Mouse (Mus musculus): ENCODE measurements around the gene Cfap97d2. TPM values are rescaled to one million over a fixed set of nuclear protein-coding genes. Genes with fewer than 3 reads are reported as not detected.

Gene Cfap97d2
- polyA plus RNA-seq, 1 experiment from 2014 or later: not detected

DNA sequence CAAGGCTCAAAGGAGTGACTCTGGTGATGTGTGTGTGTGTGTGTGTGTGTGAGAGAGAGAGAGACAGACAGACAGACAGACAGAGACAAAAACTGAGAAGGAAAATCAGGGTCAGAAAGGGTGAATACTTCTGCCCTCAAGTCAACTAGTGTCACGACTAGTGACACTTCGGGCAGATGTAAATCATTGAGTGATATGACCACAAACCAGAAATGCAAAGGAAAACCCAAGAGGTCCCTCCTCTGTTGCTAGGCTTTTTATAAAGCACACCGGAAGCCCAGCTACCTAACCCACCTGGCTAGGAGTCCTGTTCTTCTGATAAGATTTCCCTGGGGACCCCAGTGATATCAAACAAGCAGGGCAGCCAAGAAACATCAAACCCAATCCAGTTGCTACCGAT lies 30.6 kb upstream of the Cfap97d2 start:
- 22% methylated on average over 4 of the region's 4 CpGs for WGBS (ENCODE audit: insufficient replicate concordance)
- H3K27ac ChIP-seq: peak overlapping the region; percentile 77
- H3K36me3 ChIP-seq: no peaks in the 10 kb centered on the region
- H3K4me2 ChIP-seq: peak overlapping the region; percentile 99
- ATAC-seq: no peak
- peak overlapping the region; percentile 76 for H3K4me3 ChIP-seq
- 0 out of 2 replicates have a peak overlapping the region, but pooled peaks have one; percentile 80 for H3K9ac ChIP-seq
- H3K9me3 ChIP-seq (replicated peaks): no peaks in the 10 kb centered on the region
- H3K4me1 ChIP-seq: peaks cover 79% of the 10 kb centered on the region
- peaks cover 8% of the 10 kb centered on the region; the same call in 1 of the 2 replicates for H3K27me3 ChIP-seq (replicated peaks)

DNA sequence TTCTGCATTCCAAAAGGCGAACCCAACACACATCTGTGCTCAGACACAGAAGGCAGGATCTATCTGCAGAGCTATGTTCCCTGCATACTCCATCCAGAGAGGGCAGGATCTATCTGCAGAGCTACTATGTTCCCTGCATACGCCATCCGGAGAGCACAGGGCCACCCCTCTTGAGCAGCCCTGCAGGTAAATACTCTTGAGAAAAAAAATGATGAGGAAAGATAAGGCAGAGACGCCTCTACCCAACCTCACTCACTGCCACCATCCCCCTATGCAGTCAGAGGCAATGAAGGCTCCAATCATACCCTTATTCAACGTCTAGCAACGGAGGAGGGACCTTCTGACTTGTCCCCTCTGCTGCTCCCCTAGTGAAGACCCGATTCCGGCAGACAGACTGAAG lies 30.2 kb upstream of the Cfap97d2 start:
- Histone ChIP-seq H3K9me3 (replicated peaks) (no peaks in the 10 kb centered on the region), H3K27ac (peak overlapping the region; percentile 77), H3K4me2 (peak overlapping the region; percentile 99), H3K4me3 (peak overlapping the region; percentile 76), H3K36me3 (no peaks in the 10 kb centered on the region), H3K4me1 (peaks cover 75% of the 10 kb centered on the region), H3K9ac (peak overlapping the region; percentile 80; the same call in 1 of the 2 replicates), H3K27me3 (replicated peaks) (peaks cover 8% of the 10 kb centered on the region; the same call in 1 of the 2 replicates)
- no peak for ATAC-seq
- whole genome bisulfite sequencing (ENCODE audit: insufficient replicate concordance): 27% methylated on average over 8 of the region's 8 CpGs

DNA sequence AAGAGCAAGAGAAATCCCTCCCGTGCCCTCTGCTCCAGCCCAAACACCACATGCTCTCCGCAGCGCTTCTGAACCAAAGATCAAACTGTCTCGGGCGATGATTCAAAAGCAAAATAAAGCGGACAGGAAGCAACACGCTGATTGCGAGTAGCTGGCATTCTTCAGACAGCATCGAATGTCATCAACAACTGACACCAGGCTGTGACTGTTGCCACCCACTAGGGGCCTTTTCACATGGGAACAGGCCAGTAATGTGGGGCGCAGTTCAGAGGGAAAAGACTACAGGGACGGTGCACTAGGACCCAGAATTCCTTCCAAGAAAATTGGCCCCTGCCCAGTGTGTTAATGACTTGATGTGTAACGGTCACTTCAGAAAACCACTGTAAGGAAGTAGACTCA lies 29.4 kb upstream of the Cfap97d2 start:
- 2% methylated on average over 12 of the region's 12 CpGs for WGBS (ENCODE audit: insufficient replicate concordance)
- Histone ChIP-seq H3K27ac (peak overlapping the region; percentile 77), H3K4me2 (peak overlapping the region; percentile 99), H3K9ac (peak overlapping the region; percentile 80), H3K4me1 (peaks cover 67% of the 10 kb centered on the region), H3K36me3 (no peaks in the 10 kb centered on the region), H3K27me3 (replicated peaks) (peaks cover 8% of the 10 kb centered on the region; the same call in 1 of the 2 replicates), H3K4me3 (peak overlapping the region; percentile 76), H3K9me3 (replicated peaks) (no peaks in the 10 kb centered on the region)
- ATAC-seq: no peak

DNA sequence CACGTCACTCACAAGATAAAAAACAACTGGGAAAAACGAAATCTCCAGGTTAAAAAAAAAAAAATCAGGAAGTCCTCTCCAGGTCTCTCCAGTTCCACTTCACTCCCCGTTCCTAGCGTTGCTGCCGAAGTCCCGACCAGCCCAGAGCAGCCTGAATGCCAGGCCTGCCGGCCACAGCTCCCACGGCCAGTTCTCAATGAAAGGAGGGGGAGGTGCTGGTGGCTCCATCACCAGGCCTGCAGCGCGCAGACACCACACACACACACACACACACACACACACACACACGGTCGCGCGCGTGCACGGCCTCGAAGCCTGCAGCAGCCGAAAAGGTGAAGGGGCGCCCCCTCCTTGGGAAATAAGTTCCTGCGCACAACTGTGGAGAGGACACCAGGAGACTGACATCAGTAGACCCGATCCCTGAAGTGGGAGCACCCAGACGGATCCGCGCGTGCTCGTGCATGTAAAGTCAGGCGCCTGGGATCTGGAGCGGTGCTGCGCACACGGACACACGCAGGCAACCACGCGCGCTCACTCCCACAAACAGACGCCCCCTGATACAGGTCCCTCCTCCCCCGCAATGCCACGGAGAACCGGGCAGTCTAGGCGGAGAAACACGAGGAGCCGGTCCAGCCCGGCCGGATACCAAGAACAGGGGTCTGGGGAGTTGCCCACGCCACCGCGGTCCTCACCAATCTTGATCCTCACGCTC lies 28.8 kb upstream of the Cfap97d2 start:
- Histone ChIP-seq H3K27me3 (replicated peaks) (peaks cover 8% of the 10 kb centered on the region; the same call in 1 of the 2 replicates), H3K4me2 (peak overlapping the region; percentile 99), H3K4me1 (peaks cover 62% of the 10 kb centered on the region), H3K9ac (peak overlapping the region; percentile 80), H3K36me3 (no peaks in the 10 kb centered on the region), H3K4me3 (peak overlapping the region; percentile 76), H3K9me3 (replicated peaks) (no peaks in the 10 kb centered on the region), H3K27ac (peak overlapping the region; percentile 77)
- under 1% methylated on average over 47 of the region's 47 CpGs for WGBS (ENCODE audit: insufficient replicate concordance)
- peak; percentile 17 for ATAC-seq

DNA sequence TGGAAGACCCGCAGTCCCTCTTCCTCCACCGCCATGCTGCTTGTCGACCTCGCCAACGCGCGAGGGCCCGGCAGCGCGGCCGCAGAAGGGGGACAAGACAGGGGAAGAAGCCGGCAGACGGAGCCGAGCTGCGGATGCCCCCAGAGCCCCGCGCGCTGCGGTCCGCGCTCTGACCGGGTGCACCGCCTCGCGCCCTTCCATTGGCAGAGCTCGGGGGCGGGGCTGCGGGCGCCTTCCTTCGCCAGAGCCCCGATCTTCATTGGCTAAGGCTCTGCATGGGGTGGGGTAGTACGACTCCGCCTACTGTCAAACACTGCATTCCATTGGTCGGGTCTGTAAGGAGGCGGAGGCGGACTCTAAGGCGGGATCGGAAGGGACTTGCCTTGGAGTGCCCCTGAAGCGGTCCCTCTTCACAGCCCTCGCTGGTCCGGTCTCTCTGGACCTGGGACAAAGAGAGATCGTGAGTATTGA lies 28.2 kb upstream of the Cfap97d2 start, which contains the start of gene Rasa3:
Rasa3 (minus strand) TSS at position 191 of the 471 bp plus-strand sequence.
- Histone ChIP-seq H3K4me1 (peaks cover 56% of the 10 kb centered on the region), H3K4me2 (peak within 1 kb of the TSS; percentile 99), H3K36me3 (no peaks in the 10 kb centered on the region), H3K9ac (peak within 1 kb of the TSS; percentile 80), H3K27me3 (replicated peaks) (peaks cover 8% of the 10 kb centered on the region; the same call in 1 of the 2 replicates), H3K27ac (peak within 1 kb of the TSS; percentile 77), H3K4me3 (peak within 1 kb of the TSS; percentile 76), H3K9me3 (replicated peaks) (no peaks in the 10 kb centered on the region)
- under 1% methylated on average over 42 of the region's 42 CpGs for WGBS (ENCODE audit: insufficient replicate concordance)
- peak; percentile 97 for ATAC-seq

DNA sequence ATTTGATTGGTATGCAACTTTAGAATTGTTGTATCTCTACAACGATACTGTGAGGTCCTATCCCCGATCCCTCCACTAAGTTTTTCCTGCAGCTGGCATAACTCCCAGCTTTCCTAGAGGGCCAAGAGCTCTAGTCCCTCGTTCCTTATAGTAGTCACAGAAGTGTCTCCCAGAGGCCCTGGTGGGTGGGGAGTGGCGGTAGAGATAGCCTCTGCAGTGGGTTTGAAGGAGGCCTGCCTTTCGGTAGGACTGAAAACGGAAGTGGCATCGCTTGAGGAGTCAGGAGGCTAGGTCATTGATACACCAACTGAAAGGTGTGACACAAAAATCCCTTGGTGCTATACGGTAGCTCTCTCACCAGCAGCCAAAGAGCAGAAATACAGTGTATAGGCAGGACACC lies 27.5 kb upstream of the Cfap97d2 start:
- Histone ChIP-seq H3K4me1 (peaks cover 48% of the 10 kb centered on the region), H3K27ac (peak overlapping the region; percentile 50; the same call in 1 of the 2 replicates), H3K4me2 (peak overlapping the region; percentile 99), H3K27me3 (replicated peaks) (peaks cover 8% of the 10 kb centered on the region; the same call in 1 of the 2 replicates), H3K36me3 (no peaks in the 10 kb centered on the region), H3K4me3 (peak overlapping the region; percentile 76), H3K9me3 (replicated peaks) (no peaks in the 10 kb centered on the region), H3K9ac (peak overlapping the region; percentile 68)
- 17% methylated on average over 8 of the region's 8 CpGs for WGBS (ENCODE audit: insufficient replicate concordance)
- ATAC-seq: no peak

DNA sequence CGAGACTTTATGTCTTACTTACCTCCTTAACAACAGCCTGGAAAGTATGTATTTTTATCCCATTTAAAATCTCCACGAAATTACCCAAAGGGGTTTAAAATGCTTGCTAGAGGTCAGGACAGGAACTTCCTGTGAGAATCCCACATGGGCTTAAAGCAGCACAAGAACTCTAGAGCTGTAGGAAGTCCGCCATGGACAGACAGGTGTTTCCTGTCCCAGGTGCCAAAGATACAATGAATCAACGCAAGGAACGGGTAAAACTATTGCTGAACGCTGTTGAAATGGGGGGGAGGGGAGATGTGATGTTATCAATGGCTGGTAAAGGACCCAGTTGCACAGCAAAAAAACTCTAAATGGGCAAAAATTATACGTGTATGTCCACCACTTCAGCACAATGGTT lies 21.6 kb upstream of the Cfap97d2 start:
- WGBS (ENCODE audit: insufficient replicate concordance): 38% methylated on average over 7 of the region's 7 CpGs
- H3K9me3 ChIP-seq (replicated peaks): no peaks in the 10 kb centered on the region; the same call in 1 of the 2 replicates
- no peak overlapping the region for H3K9ac ChIP-seq
- H3K4me2 ChIP-seq: no peak overlapping the region
- H3K4me3 ChIP-seq: no peak overlapping the region
- H3K36me3 ChIP-seq: no peaks in the 10 kb centered on the region
- ATAC-seq: no peak
- H3K27ac ChIP-seq: no peak overlapping the region
- peaks cover 8% of the 10 kb centered on the region; the same call in 1 of the 2 replicates for H3K4me1 ChIP-seq
- peaks cover 6% of the 10 kb centered on the region; the same call in 1 of the 2 replicates for H3K27me3 ChIP-seq (replicated peaks)

DNA sequence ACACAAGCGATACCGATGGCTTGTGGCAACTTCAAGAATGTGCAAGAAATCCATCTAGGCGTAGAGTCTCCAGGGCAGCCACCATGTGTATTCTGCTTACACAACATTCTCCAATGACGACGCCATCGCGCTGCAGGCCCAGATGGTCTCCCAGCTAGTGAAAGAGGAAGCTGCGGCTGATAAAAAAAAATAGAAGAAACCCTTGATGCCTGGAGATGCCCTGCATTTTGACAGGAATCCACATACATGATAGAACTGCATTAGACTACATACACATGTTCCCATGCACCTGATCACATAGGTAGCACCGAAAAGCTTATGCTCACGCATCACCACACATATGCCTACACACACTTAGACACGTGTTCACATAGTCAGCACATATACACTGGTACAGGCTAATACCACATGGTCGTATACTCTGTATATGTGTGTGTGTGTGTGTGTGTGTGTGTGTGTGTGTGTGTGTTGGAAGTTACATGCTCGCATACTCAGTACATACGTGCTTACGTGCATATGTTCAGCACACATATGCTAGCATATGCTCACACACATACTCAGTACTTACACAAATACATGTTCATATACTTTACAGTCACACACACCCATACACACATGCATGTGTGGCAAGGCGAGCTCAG lies 19.9 kb upstream of the Cfap97d2 start:
- no peak for ATAC-seq
- peaks cover 8% of the 10 kb centered on the region; the same call in 1 of the 2 replicates for H3K4me1 ChIP-seq
- no peaks in the 10 kb centered on the region; the same call in 1 of the 2 replicates for H3K9me3 ChIP-seq (replicated peaks)
- H3K36me3 ChIP-seq: no peaks in the 10 kb centered on the region
- no peak overlapping the region for H3K27ac ChIP-seq
- 62% methylated on average over 16 of the region's 16 CpGs for WGBS (ENCODE audit: insufficient replicate concordance)
- H3K9ac ChIP-seq: no peak overlapping the region
- no peak overlapping the region for H3K4me2 ChIP-seq
- H3K27me3 ChIP-seq (replicated peaks): no peaks in the 10 kb centered on the region
- H3K4me3 ChIP-seq: no peak overlapping the region

DNA sequence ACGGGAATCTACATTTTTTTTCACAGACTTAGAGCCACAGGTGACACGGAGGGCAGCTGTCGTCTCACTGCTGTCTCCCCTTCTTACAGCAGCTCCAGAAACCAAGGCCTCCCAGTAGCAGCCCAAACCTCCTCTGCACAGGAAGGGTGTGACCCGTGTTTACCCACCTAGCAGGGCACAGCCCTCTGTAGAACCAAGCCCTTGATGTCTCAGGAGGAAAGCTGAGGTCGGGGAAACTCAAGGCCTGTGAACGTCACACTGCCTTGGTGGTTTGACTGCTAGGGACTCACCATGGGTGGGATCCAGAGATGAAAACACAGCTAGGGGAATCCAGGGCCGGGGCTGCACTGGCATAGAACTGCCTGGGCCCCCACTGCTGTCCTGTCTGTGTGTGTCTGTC lies 19.3 kb upstream of the Cfap97d2 start:
- Histone ChIP-seq H3K9ac (no peak overlapping the region), H3K4me2 (no peak overlapping the region), H3K4me1 (peaks cover 8% of the 10 kb centered on the region; the same call in 1 of the 2 replicates), H3K4me3 (no peak overlapping the region), H3K27me3 (replicated peaks) (no peaks in the 10 kb centered on the region), H3K9me3 (replicated peaks) (no peaks in the 10 kb centered on the region; the same call in 1 of the 2 replicates), H3K36me3 (no peaks in the 10 kb centered on the region), H3K27ac (no peak overlapping the region)
- 45% methylated on average over 7 of the region's 7 CpGs for WGBS (ENCODE audit: insufficient replicate concordance)
- 0 out of 2 replicates have a peak, but pooled peaks have one; percentile 37 for ATAC-seq

DNA sequence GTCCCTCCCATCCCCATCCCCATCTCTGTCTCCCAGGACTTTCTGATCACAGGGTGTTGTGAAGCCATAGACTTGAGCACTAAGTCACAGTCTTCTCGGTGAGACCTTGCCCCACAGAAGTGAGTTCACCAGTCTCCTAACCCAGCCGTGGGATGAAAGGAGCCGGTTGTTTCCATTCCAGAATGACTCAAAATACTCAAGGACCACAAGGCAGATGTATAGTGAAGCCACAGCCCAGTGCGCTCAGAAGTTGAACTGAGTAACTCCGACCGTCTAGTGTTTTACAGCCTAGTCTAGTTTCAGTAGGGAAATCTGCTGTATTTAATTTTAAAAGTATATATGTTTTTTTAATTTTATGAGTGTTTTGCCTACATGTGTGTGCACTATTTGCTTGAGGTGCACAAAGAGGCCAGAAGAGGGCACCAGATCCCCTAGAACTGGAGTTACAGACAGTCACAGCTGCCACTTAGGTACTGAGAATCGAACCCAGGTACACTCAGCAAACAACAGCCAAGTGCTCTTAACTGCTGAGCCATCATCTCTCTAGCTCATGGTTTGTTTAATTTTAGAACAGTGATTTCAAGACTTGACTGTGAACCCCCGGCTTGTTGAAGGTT lies 18.5 kb upstream of the Cfap97d2 start:
- peaks cover 8% of the 10 kb centered on the region; the same call in 1 of the 2 replicates for H3K4me1 ChIP-seq
- H3K27ac ChIP-seq: no peak overlapping the region
- no peaks in the 10 kb centered on the region for H3K36me3 ChIP-seq
- H3K4me3 ChIP-seq: no peak overlapping the region
- H3K9me3 ChIP-seq (replicated peaks): no peaks in the 10 kb centered on the region; the same call in 1 of the 2 replicates
- no peaks in the 10 kb centered on the region for H3K27me3 ChIP-seq (replicated peaks)
- no peak overlapping the region for H3K9ac ChIP-seq
- no peak for ATAC-seq
- WGBS (ENCODE audit: insufficient replicate concordance): 82% methylated on average over 8 of the region's 8 CpGs
- no peak overlapping the region for H3K4me2 ChIP-seq

DNA sequence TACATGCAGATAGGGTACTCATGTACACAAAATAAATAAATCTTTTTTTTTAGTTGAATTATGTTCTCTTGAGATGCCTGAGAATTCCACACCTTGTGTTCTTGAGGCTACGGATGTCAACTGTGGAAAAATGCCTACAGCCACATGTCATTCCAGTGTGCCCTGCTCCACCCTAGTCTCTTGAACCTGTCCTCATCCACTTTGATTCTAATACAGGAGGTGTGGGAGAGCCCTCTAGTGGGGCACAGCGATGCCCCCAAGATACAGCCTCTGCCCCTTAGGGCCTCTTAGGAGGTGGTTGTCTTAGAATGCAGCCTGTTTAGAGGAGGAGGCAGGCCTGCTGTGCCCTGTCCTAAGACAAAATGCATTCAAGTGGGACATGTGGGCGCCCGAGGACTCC lies 17.7 kb upstream of the Cfap97d2 start:
- 67% methylated on average over 4 of the region's 4 CpGs for WGBS (ENCODE audit: insufficient replicate concordance)
- Histone ChIP-seq H3K9me3 (replicated peaks) (no peaks in the 10 kb centered on the region; the same call in 1 of the 2 replicates), H3K36me3 (no peaks in the 10 kb centered on the region), H3K9ac (no peak overlapping the region), H3K27me3 (replicated peaks) (no peaks in the 10 kb centered on the region), H3K4me3 (no peak overlapping the region), H3K27ac (no peak overlapping the region), H3K4me2 (no peak overlapping the region), H3K4me1 (peaks cover 8% of the 10 kb centered on the region; the same call in 1 of the 2 replicates)
- no peak for ATAC-seq

Measured in liver, embryonic 12.5 days (tissue).